Mouse (Mus musculus) midbrain, postnatal 0 days (tissue): Measurements from ENCODE around the gene Kif13a. TPM values are rescaled to one million over a fixed set of nuclear protein-coding genes. Genes with fewer than 3 reads are reported as not detected.

Source experiments
- ATAC-seq: fragments of 200-750 bp; cut with Nextera tagmentation; 2 replicates; pipeline ENCODE4 v1.8.0; 2017; ENCODE audit warnings: moderate number of reproducible peaks, mild to moderate bottlenecking, moderate TSS enrichment, moderate library complexity; ENCODE audit not compliant: low FRiP score
- DNase-seq: peaks from one replicate; pipeline ENCODE4 v3.0.0-alpha.2; 2015; ENCODE audit warnings: low spot score
- H3K27ac ChIP-seq: fragments of 300-500 bp; sonication (generic); 2 replicates; pipeline ENCODE4 v1.5.1; 2014; ENCODE audit warnings: low read depth, mild to moderate bottlenecking, low read length, mixed read lengths
- H3K27me3 ChIP-seq: fragments of 300-500 bp; sonication (generic); 2 replicates; pipeline ENCODE4 v1.6.1; 2014; ENCODE audit warnings: low read length, control low read depth, mixed read lengths; ENCODE audit not compliant: insufficient read depth
- H3K36me3 ChIP-seq: fragments of 300-500 bp; sonication (generic); 2 replicates; pipeline ENCODE4 v1.6.1; 2014; ENCODE audit warnings: low read length, control low read depth, mixed read lengths; ENCODE audit not compliant: insufficient read depth
- H3K4me1 ChIP-seq: fragments of 300-500 bp; sonication (generic); 2 replicates; pipeline ENCODE4 v1.6.1; 2014; ENCODE audit warnings: mild to moderate bottlenecking, control low read depth, antibody characterized with exemption, low read length, mixed read lengths; ENCODE audit not compliant: insufficient read depth
- H3K4me2 ChIP-seq: fragments of 300-500 bp; sonication (generic); 2 replicates; pipeline ENCODE4 v1.6.1; 2014; ENCODE audit warnings: low read depth, mild to moderate bottlenecking, low read length, mixed read lengths; ENCODE audit not compliant: poor library complexity, severe bottlenecking
- H3K4me3 ChIP-seq: fragments of 300-500 bp; sonication (generic); 2 replicates; pipeline ENCODE4 v1.5.1; 2014; ENCODE audit warnings: low read depth, mild to moderate bottlenecking, low read length, moderate library complexity
- H3K9ac ChIP-seq: fragments of 300-500 bp; sonication (generic); replicated peaks from 2 replicates; pipeline ENCODE4 v1.6.1; 2014; ENCODE audit warnings: mild to moderate bottlenecking, low read length, moderate library complexity, mixed read lengths; ENCODE audit not compliant: poor library complexity, severe bottlenecking
- H3K9me3 ChIP-seq: fragments of 300-500 bp; sonication (generic); 2 replicates; pipeline ENCODE4 v1.6.1; 2016; ENCODE audit warnings: low read length, control low read depth
- CTCF ChIP-seq: IDR thresholded peaks from 2 replicates; pipeline ENCODE4 v1.5.1; 2016; ENCODE audit warnings: antibody characterized with exemption, mild to moderate bottlenecking
- WGBS: fragments of 180-500 bp; shearing (Covaris S2); extraction: QIAGEN DNeasy Blood & Tissue Kit; methylation state at CpG from one replicate; pipeline ENCODE4 v1.1.7; 2014; 5-methylcytosine and 5-hydroxymethylcytosine counted together
- polyA plus RNA-seq: library from polyadenylated mRNA; unstranded; fragments of >200 nt; fragmentation: Nextera tagmentation; extraction: Ambion mirVana; gene quantifications from 2 replicates; pipeline ENCODE4 v1.2.1, GENCODE M21; 2015
- total RNA-seq: library from RNA; depleted of rRNA; stranded (reverse); fragments of >200 nt; gene quantifications from 2 replicates; pipeline ENCODE4 v1.2.3, GENCODE M21; 2014

Kif13a gene
- total and polyA plus RNA-seq, 2 experiments from 2014 or later, result 10.1 to 31.7 TPM

- WGBS, result 91% methylated on average over 10 of the region's 10 CpGs
Measured at GRCm38 (mm10) chr13:46886497-46887261, 43.0 kb downstream of the Kif13a start.

GRCm38 (mm10) chr13:46885759-46886060 lies 44.0 kb downstream of the Kif13a start:
- no peak for TF ChIP-seq CTCF
- no peak for ATAC-seq
- H3K36me3 ChIP-seq, result no peaks in the 10 kb centered on the region
- 74% methylated on average over 5 of the region's 5 CpGs for WGBS
- no peaks in the 10 kb centered on the region for H3K9me3 ChIP-seq
- DNase-seq, result no peak
- H3K4me3 ChIP-seq, result no peak overlapping the region
- no peak overlapping the region for H3K4me2 ChIP-seq
- no peak overlapping the region for H3K9ac ChIP-seq
- H3K27ac ChIP-seq, result no peak overlapping the region
- H3K4me1 ChIP-seq, result 0 out of 2 replicates have a peak, but pooled peaks cover 4% of the 10 kb centered on the region
- H3K27me3 ChIP-seq, result no peaks in the 10 kb centered on the region

More at GRCm38 (mm10) chr13:46886497-46887261, 43.0 kb downstream of the Kif13a start:
- Histone ChIP-seq H3K4me1 (0 out of 2 replicates have a peak, but pooled peaks cover 4% of the 10 kb centered on the region), H3K4me2 (no peak overlapping the region), H3K4me3 (no peak overlapping the region), H3K27me3 (no peaks in the 10 kb centered on the region), H3K27ac (no peak overlapping the region), H3K9ac (no peak overlapping the region), H3K9me3 (no peaks in the 10 kb centered on the region), H3K36me3 (no peaks in the 10 kb centered on the region)
- ATAC-seq, result no peak
- DNase-seq, result no peak
- no peak for TF ChIP-seq CTCF

GRCm38 (mm10) chr13:46884898-46885758 lies 44.5 kb downstream of the Kif13a start:
- H3K36me3 ChIP-seq, result no peaks in the 10 kb centered on the region
- H3K9ac ChIP-seq, result no peak overlapping the region
- no peak for DNase-seq
- no peak overlapping the region for H3K4me2 ChIP-seq
- 0 out of 2 replicates have a peak, but pooled peaks cover 4% of the 10 kb centered on the region for H3K4me1 ChIP-seq
- H3K9me3 ChIP-seq, result no peaks in the 10 kb centered on the region
- no peak for ATAC-seq
- no peak overlapping the region for H3K4me3 ChIP-seq
- WGBS, result 83% methylated on average over 26 of the region's 26 CpGs
- TF ChIP-seq CTCF, result no peak
- no peak overlapping the region for H3K27ac ChIP-seq
- no peaks in the 10 kb centered on the region for H3K27me3 ChIP-seq

- H3K4me3 ChIP-seq, result no peak overlapping the region
- H3K27me3 ChIP-seq, result no peaks in the 10 kb centered on the region
- no peaks in the 10 kb centered on the region for H3K36me3 ChIP-seq
- no peak for DNase-seq
- no peak for TF ChIP-seq CTCF
- H3K9me3 ChIP-seq, result no peaks in the 10 kb centered on the region
- 93% methylated on average over 3 of the region's 3 CpGs for WGBS
- H3K27ac ChIP-seq, result no peak overlapping the region
- ATAC-seq, result no peak
- 0 out of 2 replicates have a peak, but pooled peaks cover 4% of the 10 kb centered on the region for H3K4me1 ChIP-seq
- no peak overlapping the region for H3K9ac ChIP-seq
- no peak overlapping the region for H3K4me2 ChIP-seq
Measured at GRCm38 (mm10) chr13:46883976-46884375, 45.7 kb downstream of the Kif13a start.

- H3K27ac ChIP-seq, result no peak overlapping the region
- no peak overlapping the region for H3K4me2 ChIP-seq
- H3K9me3 ChIP-seq, result no peaks in the 10 kb centered on the region
- H3K27me3 ChIP-seq, result no peaks in the 10 kb centered on the region
- H3K9ac ChIP-seq, result no peak overlapping the region
- no peak for TF ChIP-seq CTCF
- H3K36me3 ChIP-seq, result no peaks in the 10 kb centered on the region
- H3K4me3 ChIP-seq, result no peak overlapping the region
- 0 out of 2 replicates have a peak, but pooled peaks cover 4% of the 10 kb centered on the region for H3K4me1 ChIP-seq
- no peak for DNase-seq
- 82% methylated on average over 10 of the region's 10 CpGs for WGBS
- ATAC-seq, result no peak
Measured at GRCm38 (mm10) chr13:46883381-46883780, 46.3 kb downstream of the Kif13a start.

- no peak for DNase-seq
- H3K27me3 ChIP-seq, result no peaks in the 10 kb centered on the region
- H3K4me3 ChIP-seq, result no peak overlapping the region
- H3K36me3 ChIP-seq, result no peaks in the 10 kb centered on the region
- no peaks in the 10 kb centered on the region for H3K9me3 ChIP-seq
- 41% methylated on average over 14 of the region's 14 CpGs for WGBS
- no peak overlapping the region for H3K4me2 ChIP-seq
- no peak for ATAC-seq
- no peak for TF ChIP-seq CTCF
- H3K9ac ChIP-seq, result no peak overlapping the region
- H3K4me1 ChIP-seq, result no peaks in the 10 kb centered on the region
- H3K27ac ChIP-seq, result no peak overlapping the region
Measured at GRCm38 (mm10) chr13:46880736-46881135, 48.9 kb downstream of the Kif13a start.
